Mouse (Mus musculus) ES-E14 (cell line): ENCODE measurements around the gene Fam92b.

Source experiments
- CHD2 ChIP-seq: IDR thresholded peaks from 2 replicates; pipeline ENCODE4 v1.6.1; 2014; ENCODE audit warnings: mild to moderate bottlenecking, low read depth, low read length, inconsistent platforms
- HCFC1 ChIP-seq: IDR thresholded peaks from 2 replicates; pipeline ENCODE4 v1.6.1; 2012; ENCODE audit warnings: low read length, inconsistent platforms, borderline replicate concordance; ENCODE audit not compliant: insufficient read depth
- MAFK ChIP-seq: IDR thresholded peaks from 2 replicates; pipeline ENCODE4 v1.6.1; 2014; ENCODE audit warnings: mild to moderate bottlenecking, low read depth, low read length, inconsistent platforms; ENCODE audit not compliant: insufficient read depth
- ZC3H11A ChIP-seq: IDR thresholded peaks from 2 replicates; pipeline ENCODE4 v1.6.1; 2012; ENCODE audit warnings: low read depth, mild to moderate bottlenecking, inconsistent platforms, low read length, borderline replicate concordance
- ZNF384 ChIP-seq: IDR thresholded peaks from 2 replicates; pipeline ENCODE4 v1.6.1; 2012; ENCODE audit warnings: low read depth, low read length, inconsistent platforms

GRCm38 (mm10) chr8:120144652-120145301 lies 32.5 kb downstream of the Fam92b start:
- TF ChIP-seq HCFC1 (no peak), ZC3H11A (no peak), CHD2 (no peak), MAFK (no peak), ZNF384 (no peak)
